Mouse (Mus musculus) hindbrain, postnatal 0 days (tissue): ENCODE data around the gene Ror1. TPM values are rescaled to one million over a fixed set of nuclear protein-coding genes. Genes with fewer than 3 reads are reported as not detected.

Experiments
- ATAC-seq: fragments of 200-750 bp; cut with Nextera tagmentation; 2 replicates; pipeline ENCODE4 v1.8.0; 2017; ENCODE audit warnings: mild to moderate bottlenecking, moderate TSS enrichment, moderate library complexity
- DNase-seq: peaks from one replicate; pipeline ENCODE4 v3.0.0-alpha.2; 2015; ENCODE audit warnings: low spot score
- H3K27ac ChIP-seq: fragments of 300-500 bp; sonication (generic); 2 replicates; pipeline ENCODE4 v1.5.1; 2014; ENCODE audit warnings: mild to moderate bottlenecking
- H3K27me3 ChIP-seq: fragments of 300-500 bp; sonication (generic); 2 replicates; pipeline ENCODE4 v1.6.1; 2014; ENCODE audit warnings: low read length, mixed read lengths; ENCODE audit not compliant: insufficient read depth
- H3K36me3 ChIP-seq: fragments of 300-500 bp; sonication (generic); 2 replicates; pipeline ENCODE4 v1.6.1; 2014; ENCODE audit warnings: low read length, mixed read lengths; ENCODE audit not compliant: insufficient read depth
- H3K4me1 ChIP-seq: fragments of 300-500 bp; sonication (generic); 2 replicates; pipeline ENCODE4 v1.6.1; 2014; ENCODE audit warnings: antibody characterized with exemption, low read length, mixed read lengths; ENCODE audit not compliant: insufficient read depth
- H3K4me2 ChIP-seq: fragments of 300-500 bp; sonication (generic); 2 replicates; pipeline ENCODE4 v1.6.1; 2014; ENCODE audit warnings: low read depth, mild to moderate bottlenecking, low read length, moderate library complexity, mixed read lengths
- H3K4me3 ChIP-seq: fragments of 300-500 bp; sonication (generic); 2 replicates; pipeline ENCODE4 v1.5.1; 2014; ENCODE audit warnings: low read length
- H3K9ac ChIP-seq: fragments of 300-500 bp; sonication (generic); replicated peaks from 2 replicates; pipeline ENCODE4 v1.6.1; 2014; ENCODE audit warnings: mild to moderate bottlenecking, low read length, moderate library complexity, mixed read lengths
- H3K9me3 ChIP-seq: fragments of 300-500 bp; sonication (generic); 2 replicates; pipeline ENCODE4 v1.6.1; 2016; ENCODE audit warnings: low read length, mixed read lengths
- CTCF ChIP-seq: IDR thresholded peaks from 2 replicates; pipeline ENCODE4 v1.5.1; 2016; ENCODE audit warnings: antibody characterized with exemption, control low read depth, low read depth
- WGBS: fragments of 180-500 bp; shearing (Covaris S2); extraction: QIAGEN DNeasy Blood & Tissue Kit; methylation state at CpG from one replicate; pipeline ENCODE4 v1.1.7; 2014; 5-methylcytosine and 5-hydroxymethylcytosine counted together
- polyA plus RNA-seq: library from polyadenylated mRNA; unstranded; fragments of >200 nt; fragmentation: Nextera tagmentation; extraction: Ambion mirVana; gene quantifications from 2 replicates; pipeline ENCODE4 v1.2.1, GENCODE M21; 2015
- total RNA-seq: library from RNA; depleted of rRNA; stranded (reverse); fragments of >200 nt; gene quantifications from 2 replicates; pipeline ENCODE4 v1.2.3, GENCODE M21; 2014

The Ror1 gene
- total and polyA plus RNA-seq, 2 experiments from 2014 or later: 2.0 to 5.8 TPM

GRCm38 (mm10) chr4:100301423-100301822 lies 205.8 kb downstream of the Ror1 start:
- no peak overlapping the region for H3K27ac ChIP-seq
- H3K4me3 ChIP-seq: no peak overlapping the region
- TF ChIP-seq CTCF: no peak
- DNase-seq (no peak), ATAC-seq (no peak)
- 92% methylated on average over 1 of the region's 1 CpGs for WGBS
- no peaks in the 10 kb centered on the region for H3K36me3 ChIP-seq
- peaks cover 4% of the 10 kb centered on the region; the same call in 1 of the 2 replicates for H3K4me1 ChIP-seq
- H3K9me3 ChIP-seq: no peaks in the 10 kb centered on the region
- no peak overlapping the region for H3K9ac ChIP-seq
- H3K27me3 ChIP-seq: no peaks in the 10 kb centered on the region
- no peak overlapping the region for H3K4me2 ChIP-seq

- Histone ChIP-seq H3K4me1 (peaks cover 4% of the 10 kb centered on the region; the same call in 1 of the 2 replicates), H3K9me3 (no peaks in the 10 kb centered on the region), H3K27me3 (no peaks in the 10 kb centered on the region), H3K9ac (no peak overlapping the region), H3K27ac (no peak overlapping the region), H3K36me3 (no peaks in the 10 kb centered on the region), H3K4me2 (no peak overlapping the region), H3K4me3 (no peak overlapping the region)
- no peak for ATAC-seq
- DNase-seq: no peak
- TF ChIP-seq CTCF: no peak
- WGBS: 84% methylated on average over 4 of the region's 4 CpGs
Measured at GRCm38 (mm10) chr4:100307365-100307764, 211.8 kb downstream of the Ror1 start.

- Histone ChIP-seq H3K9me3 (no peaks in the 10 kb centered on the region), H3K4me3 (no peak overlapping the region), H3K4me1 (no peaks in the 10 kb centered on the region), H3K4me2 (no peak overlapping the region), H3K27me3 (no peaks in the 10 kb centered on the region), H3K9ac (no peak overlapping the region), H3K36me3 (no peaks in the 10 kb centered on the region), H3K27ac (no peak overlapping the region)
- TF ChIP-seq CTCF: no peak
- ATAC-seq (no peak), DNase-seq (no peak)
- 81% methylated on average over 10 of the region's 10 CpGs for WGBS
Measured at GRCm38 (mm10) chr4:100311775-100312537, 216.4 kb downstream of the Ror1 start.

- H3K9me3 ChIP-seq: no peaks in the 10 kb centered on the region
- 62% methylated on average over 1 of the region's 1 CpGs for WGBS
- no peaks in the 10 kb centered on the region for H3K4me1 ChIP-seq
- H3K4me3 ChIP-seq: no peak overlapping the region
- no peak overlapping the region for H3K9ac ChIP-seq
- ATAC-seq (no peak), DNase-seq (no peak)
- no peaks in the 10 kb centered on the region for H3K27me3 ChIP-seq
- no peak for TF ChIP-seq CTCF
- no peaks in the 10 kb centered on the region for H3K36me3 ChIP-seq
- H3K27ac ChIP-seq: no peak overlapping the region
- H3K4me2 ChIP-seq: no peak overlapping the region
Measured at GRCm38 (mm10) chr4:100315066-100315465, 219.5 kb downstream of the Ror1 start.

GRCm38 (mm10) chr4:100321758-100322157 lies 226.2 kb downstream of the Ror1 start:
- Histone ChIP-seq H3K36me3 (no peaks in the 10 kb centered on the region), H3K27ac (no peak overlapping the region; the same call in 1 of the 2 replicates), H3K9ac (no peak overlapping the region), H3K4me2 (no peak overlapping the region), H3K27me3 (no peaks in the 10 kb centered on the region), H3K9me3 (no peaks in the 10 kb centered on the region), H3K4me3 (no peak overlapping the region), H3K4me1 (no peaks in the 10 kb centered on the region)
- WGBS: 56% methylated on average over 6 of the region's 6 CpGs
- TF ChIP-seq CTCF: no peak
- DNase-seq: no peak
- ATAC-seq: no peak

GRCm38 (mm10) chr4:100324719-100325515 lies 229.3 kb downstream of the Ror1 start:
- H3K4me2 ChIP-seq: no peak overlapping the region
- H3K9ac ChIP-seq: no peak overlapping the region
- DNase-seq (no peak), ATAC-seq (no peak)
- no peaks in the 10 kb centered on the region for H3K36me3 ChIP-seq
- TF ChIP-seq CTCF: no peak
- peaks cover 6% of the 10 kb centered on the region; the same call in 1 of the 2 replicates for H3K4me1 ChIP-seq
- no peaks in the 10 kb centered on the region for H3K27me3 ChIP-seq
- H3K9me3 ChIP-seq: no peaks in the 10 kb centered on the region
- WGBS: 79% methylated on average over 14 of the region's 14 CpGs
- no peak overlapping the region for H3K27ac ChIP-seq
- H3K4me3 ChIP-seq: no peak overlapping the region
